Mouse (Mus musculus) heart, postnatal 4 days (tissue): ENCODE results near the gene Eif4g2. TPM values are rescaled to one million over a fixed set of nuclear protein-coding genes. Genes with fewer than 3 reads are reported as not detected.

Experiments used
- DNase-seq: peaks from one replicate; pipeline ENCODE4 v3.0.0; 2021
- total RNA-seq, 2 experiments: library from RNA; stranded (reverse); gene quantifications; 2 replicates each; pipeline ENCODE4 v1.2.3; 2021

Eif4g2 gene
- total RNA-seq, 2 experiments from 2014 or later = 990 to 1,046 TPM

GRCm38 (mm10) chr7:111069439-111070166 is 13.2 kb downstream of the Eif4g2 start:
- DNase-seq = no peak

- no peak for DNase-seq
Measured at GRCm38 (mm10) chr7:111068181-111068580, 14.6 kb downstream of the Eif4g2 start.

GRCm38 (mm10) chr7:111062971-111063370 is 19.9 kb downstream of the Eif4g2 start:
- no peak for DNase-seq

- no peak for DNase-seq
Measured at GRCm38 (mm10) chr7:111059527-111059926, 23.3 kb downstream of the Eif4g2 start.

- no peak for DNase-seq
Measured at GRCm38 (mm10) chr7:111055984-111056657, 26.7 kb downstream of the Eif4g2 start.

GRCm38 (mm10) chr7:111055221-111055620 is 27.6 kb downstream of the Eif4g2 start:
- DNase-seq = peak; percentile 63

- peak; percentile 85 for DNase-seq
Measured at GRCm38 (mm10) chr7:111049652-111050421, 33.0 kb downstream of the Eif4g2 start.

GRCm38 (mm10) chr7:111048920-111049319 is 33.9 kb downstream of the Eif4g2 start:
- DNase-seq = no peak

GRCm38 (mm10) chr7:111029046-111029553 is 53.7 kb downstream of the Eif4g2 start:
- DNase-seq = no peak

- DNase-seq = peak; percentile 95
Measured at GRCm38 (mm10) chr7:111028281-111029045, 54.4 kb downstream of the Eif4g2 start, which contains the start of gene Ctr9. Ctr9 (plus strand) TSS chr7:111028951.

GRCm38 (mm10) chr7:111024912-111025311 is 57.9 kb downstream of the Eif4g2 start:
- no peak for DNase-seq

GRCm38 (mm10) chr7:111024068-111024594 is 58.7 kb downstream of the Eif4g2 start:
- DNase-seq = no peak

- no peak for DNase-seq
Measured at GRCm38 (mm10) chr7:111020814-111021213, 62.0 kb downstream of the Eif4g2 start.

Other genes starting within 250 kb of the Eif4g2 start
- gene Rnf141, start 238.6 kb downstream of the Eif4g2 start, total RNA-seq = 10 to 100 TPM; 51.9 to 57.6 TPM
- gene Lyve1, start 219.8 kb downstream of the Eif4g2 start, total RNA-seq = 10 to 100 TPM in 1 of 2 experiments, 1 to 10 TPM in 1; 9.0 to 10.2 TPM
- gene Mrvi1, start 100.6 kb downstream of the Eif4g2 start, total RNA-seq = 10 to 100 TPM; 10.4 to 13.2 TPM
- 10 to 100 TPM; 29.1 to 32.2 TPM for gene Ctr9, start 54.1 kb downstream of the Eif4g2 start, total RNA-seq